Comparison of ENCODE assay signal across 16 mouse cellular contexts in the genomic region with DNA sequence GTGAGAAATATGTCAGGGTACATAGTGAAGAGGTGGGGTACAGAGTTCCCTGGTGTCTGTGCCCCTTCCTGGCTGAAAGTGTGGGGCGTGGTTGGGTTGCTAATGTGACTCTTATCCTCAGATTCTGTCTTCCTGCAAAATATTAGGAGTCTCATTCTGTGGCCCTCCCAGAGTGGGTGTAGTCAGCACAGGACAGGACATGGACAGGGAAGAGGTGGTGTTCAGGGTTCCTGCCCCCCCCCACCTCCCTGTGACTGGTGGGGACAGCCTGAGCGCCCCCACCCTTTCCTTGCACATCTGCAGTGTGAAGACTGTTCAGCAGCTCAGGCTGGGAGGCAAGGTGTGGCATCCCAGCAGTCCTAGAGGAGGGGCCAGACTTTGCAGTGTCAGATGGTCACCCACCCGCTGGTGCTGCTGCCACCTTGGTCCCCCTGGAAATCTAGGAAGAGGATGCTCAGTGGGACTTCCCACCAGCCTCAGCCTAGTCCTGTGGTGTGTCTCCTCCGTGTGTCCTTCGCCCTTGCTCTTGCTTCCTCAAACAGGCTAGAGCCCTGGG. TPM values are rescaled to one million over a fixed set of nuclear protein-coding genes. Genes with fewer than 3 reads are reported as not detected.
DNase-seq lines count a peak whose midpoint lies in the region; TF ChIP-seq lines count a peak whose summit lies in the region.
"Had no signal": no experiment of that assay in that cellular context is flagged by ENCODE, and none has a peak within 500 bp of the region (broad histone marks: within the 10 kb centered on the region; RNA-seq: fewer than 3 reads in every experiment).

No protein-coding gene starts in this region.

- H3K4me1 ChIP-seq in heart, adult 2 months (ENCODE audit: control insufficient read depth, insufficient read depth, low read length): peaks cover 39% of the 10 kb centered on the region
- peaks cover 72% of the 10 kb centered on the region for H3K4me1 ChIP-seq in olfactory bulb, adult 2 months (ENCODE audit: control insufficient read depth, insufficient read depth, low read length)

- intact Hi-C loops in heart, adult 2 months (cut with DNase I): loop anchor here (2.0 kb wide), 1 partner anchor 39 kb away; no protein-coding TSS in a partner anchor
- intact Hi-C loops in left cerebral cortex, adult 2 months (cut with DNase I): no loop called here
- intact Hi-C loops in left cerebral cortex, postnatal 25 days (cut with DNase I): no loop called here

- DNase-seq in heart, adult 2 months: peak in 1 of 2 experiments; percentile 54
- DNase-seq in heart, postnatal 4 days: no peak
- DNase-seq in left cerebral cortex, adult 2 months (ENCODE audit: extremely low spot score in 1 of 2, low spot score in 2 of 2): no peak
- DNase-seq in left cerebral cortex, postnatal 25 days (ENCODE audit: low spot score in 2 of 2): no peak
- DNase-seq in thymus, postnatal 4 days: peak; percentile 9
- DNase-seq in thymus, postnatal 14 days: no peak
- DNase-seq in frontal cortex, postnatal 10 days (ENCODE audit: low spot score in 2 of 2): no peak
- DNase-seq: adrenal gland, adult 8-10 months; cerebellum, adult 2 months; lung, postnatal 14 days had no signal

- no peaks in the 10 kb centered on the region for H3K27me3 ChIP-seq in heart, adult 2 months (ENCODE audit: control insufficient read depth, insufficient read depth, low read length)
- H3K27me3 ChIP-seq: forebrain, embryonic 12.5 days; hindbrain, embryonic 12.5 days; limb, embryonic 12.5 days; neural tube, embryonic 13.5 days had no signal

- peaks cover 2% of the 10 kb centered on the region; the same call in 1 of the 2 replicates for H3K36me3 ChIP-seq in heart, adult 2 months (ENCODE audit: control insufficient read depth, insufficient read depth, low read length)
- H3K36me3 ChIP-seq: forebrain, embryonic 12.5 days; G1E; hindbrain, embryonic 12.5 days; limb, embryonic 12.5 days; neural tube, embryonic 13.5 days had no signal

- no peak for TF ChIP-seq POLR2A in heart, adult 2 months (IDR thresholded peaks at IDR 0.05; ENCODE audit: insufficient read depth, low read depth, low read length)
- no peak for TF ChIP-seq POLR2A in olfactory bulb, adult 2 months (IDR thresholded peaks at IDR 0.05; ENCODE audit: insufficient read depth, low read depth, low read length)

- peak; percentile 59; the same call in 1 of the 2 replicates for TF ChIP-seq EP300 in heart, adult 2 months (IDR thresholded peaks at IDR 0.05; ENCODE audit: insufficient read depth, low read depth, low read length)

- no peak for TF ChIP-seq CTCF in heart, adult 2 months (IDR thresholded peaks at IDR 0.05)
- no peak for TF ChIP-seq CTCF in left cerebral cortex, adult 2 months (IDR thresholded peaks at IDR 0.05)
- TF ChIP-seq CTCF in olfactory bulb, adult 2 months (IDR thresholded peaks at IDR 0.05; ENCODE audit: insufficient read depth, low read depth, low read length): no peak

- no peak overlapping the region for H3K9ac ChIP-seq in heart, adult 2 months (ENCODE audit: low read depth, low read length)
- H3K9ac ChIP-seq: forebrain, embryonic 12.5 days; hindbrain, embryonic 12.5 days; limb, embryonic 12.5 days; neural tube, embryonic 13.5 days had no signal

- H3K79me2 ChIP-seq in heart, adult 2 months (replicated peaks; ENCODE audit: control insufficient read depth, insufficient read depth, low read length): peaks cover 7% of the 10 kb centered on the region; the same call in 1 of the 2 replicates

- H3K4me3 ChIP-seq in heart, adult 2 months: no peak overlapping the region
- no peak overlapping the region for H3K4me3 ChIP-seq in left cerebral cortex, adult 2 months
- H3K4me3 ChIP-seq in olfactory bulb, adult 2 months (ENCODE audit: insufficient read depth, low read depth, low read length): no peak overlapping the region
- H3K4me3 ChIP-seq: forebrain, embryonic 12.5 days; hindbrain, embryonic 12.5 days; limb, embryonic 12.5 days; neural tube, embryonic 13.5 days had no signal

- WGBS in heart, adult 2 months: 66% methylated on average over 5 of the region's 5 CpGs
- WGBS in olfactory bulb, adult 2 months: 86% methylated on average over 5 of the region's 5 CpGs

- peak overlapping the region; percentile 57 for H3K27ac ChIP-seq in heart, adult 2 months
- peak overlapping the region; percentile 19; the same call in 1 of the 2 replicates for H3K27ac ChIP-seq in left cerebral cortex, adult 2 months
- 0 out of 2 replicates have a peak overlapping the region, but pooled peaks have one; percentile 28 for H3K27ac ChIP-seq in olfactory bulb, adult 2 months (ENCODE audit: insufficient read depth, low read depth, low read length)
- H3K27ac ChIP-seq: forebrain, embryonic 12.5 days; hindbrain, embryonic 12.5 days; limb, embryonic 12.5 days; neural tube, embryonic 13.5 days had no signal

RNA-seq across cellular contexts. Expression of a gene that starts 8.1 kb away (rescaled TPM):
- 10 to 100 TPM; 23.0 to 28.1 TPM for total RNA-seq in heart, adult 2 months (2021)
- 34.8 and 39.8 TPM in 2 replicates for polyA plus RNA-seq in heart, adult 2 months (2012; rRNA removed)
- 10 to 100 TPM; 33.7 to 35.2 TPM for total RNA-seq in heart, postnatal 4 days (2021)
- total RNA-seq in left cerebral cortex, adult 2 months (2021): 10 to 100 TPM; 68.9 to 80.3 TPM
- 10 to 100 TPM; 67.7 to 73.5 TPM for total RNA-seq in left cerebral cortex, postnatal 25 days (2021)
- not detected in 2 replicates for polyA plus RNA-seq in olfactory bulb, adult 2 months (2012; ENCODE audit: insufficient read depth, insufficient read length, low replicate concordance, missing spikeins)
